ENCODE assay signal across 8 mouse cellular contexts in the genomic region with DNA sequence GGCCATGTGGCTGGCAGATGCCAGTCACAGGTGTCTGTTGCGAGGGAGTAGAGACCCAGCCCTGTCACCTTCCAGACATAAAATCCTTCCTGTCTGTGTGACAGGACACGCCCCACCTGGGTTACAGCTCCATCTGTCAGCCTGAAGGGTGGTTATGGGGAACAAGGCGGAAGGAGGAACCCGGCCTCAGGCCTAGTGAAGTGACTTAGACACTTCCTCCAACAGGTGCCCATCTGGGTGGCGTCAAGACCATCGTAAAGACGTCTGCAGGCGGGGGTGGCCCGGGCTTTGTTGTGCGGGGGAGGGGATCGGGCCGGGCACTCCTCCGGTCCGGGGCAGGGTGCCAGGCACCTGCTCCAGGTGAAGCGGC. TPM values are rescaled to one million over a fixed set of nuclear protein-coding genes. Genes with fewer than 3 reads are reported as not detected.
DNase-seq lines count a peak whose midpoint lies in the region; ATAC-seq and TF ChIP-seq lines count a peak whose summit lies in the region.

No protein-coding gene starts in this region.

- peaks cover 3% of the 10 kb centered on the region for H3K4me1 ChIP-seq in embryonic facial prominence, embryonic 11.5 days (ENCODE audit: control insufficient read depth, insufficient read depth, low read length)

- H3K9me3 ChIP-seq in embryonic facial prominence, embryonic 11.5 days (replicated peaks; ENCODE audit: control insufficient read depth, low read length) = no peaks in the 10 kb centered on the region

- DNase-seq in gastrocnemius, adult 2 months = peak; percentile 51
- no peak for DNase-seq in gastrocnemius, postnatal 4 days (ENCODE audit: low spot score in 2 of 2)
- peak; percentile 47 for DNase-seq in adrenal gland, adult 8-10 months
- peak; percentile 22 for DNase-seq in embryonic facial prominence, embryonic 11.5 days (ENCODE audit: low spot score)
- peak; percentile 54 to 55 for DNase-seq in heart, postnatal 10 days
- DNase-seq in kidney, postnatal 4 days = peak; percentile 50 to 67
- peak; percentile 65 to 75 for DNase-seq in spleen, postnatal 10 days (ENCODE audit: low spot score in 2 of 2)

- intact Hi-C loops in gastrocnemius, adult 2 months (cut with DNase I) = loop anchor here (5.0 kb wide), 2 partner anchors 36 to 44 kb away; a partner anchor contains a TSS
- intact Hi-C loops in heart, postnatal 10 days (cut with DNase I) = loop anchor here (2.0 kb wide), 1 partner anchor 17 kb away; a partner anchor contains a TSS

- H3K36me3 ChIP-seq in embryonic facial prominence, embryonic 11.5 days (replicated peaks; ENCODE audit: control insufficient read depth, insufficient read depth, low read depth, low read length) = no peaks in the 10 kb centered on the region

- peak overlapping the region; percentile 96 for H3K4me3 ChIP-seq in gastrocnemius, adult 2 months
- H3K4me3 ChIP-seq in embryonic facial prominence, embryonic 11.5 days (ENCODE audit: low read depth, low read length) = peak overlapping the region; percentile 91

- peak overlapping the region; percentile 93 for H3K4me2 ChIP-seq in embryonic facial prominence, embryonic 11.5 days (ENCODE audit: low read depth, low read length)

- H3K27ac ChIP-seq in gastrocnemius, adult 2 months = peak overlapping the region; percentile 96
- H3K27ac ChIP-seq in embryonic facial prominence, embryonic 11.5 days (replicated peaks; ENCODE audit: low read depth, low read length) = no peak overlapping the region

- H3K27me3 ChIP-seq in embryonic facial prominence, embryonic 11.5 days (ENCODE audit: control insufficient read depth, insufficient read depth, low read length) = no peaks in the 10 kb centered on the region

- peak overlapping the region; percentile 91 for H3K9ac ChIP-seq in embryonic facial prominence, embryonic 11.5 days (replicated peaks; ENCODE audit: low read length)

- no peak for ATAC-seq in embryonic facial prominence, embryonic 11.5 days (replicated peaks; ENCODE audit: insufficient number of reproducible peaks, low FRiP score, low TSS enrichment, low read depth)
- peak; percentile 57 for ATAC-seq in megakaryocyte progenitor cell, adult 5-6 weeks (replicated peaks; ENCODE audit: poor library complexity)

- no peak for TF ChIP-seq CTCF in gastrocnemius, adult 2 months (IDR thresholded peaks at IDR 0.05)

- 2% methylated on average over 15 of the region's 15 CpGs for WGBS in embryonic facial prominence, embryonic 11.5 days

RNA-seq across cellular contexts. Expression of a gene that starts 0.7 kb away (rescaled TPM):
- 10 to 100 TPM; 25.8 to 29.9 TPM for total RNA-seq in gastrocnemius, adult 2 months (2021)
- total RNA-seq in gastrocnemius, postnatal 4 days (2021) = 10 to 100 TPM; 56.6 to 60.0 TPM
- 100 to 1,000 TPM; 108 to 141 (median 123) TPM for total RNA-seq in adrenal gland, adult 8-10 months (2022)
- polyA plus RNA-seq in embryonic facial prominence, embryonic 11.5 days (2014; fragmentation: Nextera tagmentation; extraction: Ambion mirVana) = 20.6 and 21.5 TPM in 2 replicates
- 10 to 100 TPM; 58.9 to 66.7 TPM for total RNA-seq in heart, postnatal 10 days (2021)
- total RNA-seq in megakaryocyte progenitor cell, adult 5-6 weeks (2015) = 31.5 and 31.6 TPM in 2 replicates
- total RNA-seq in megakaryocyte progenitor cell, adult 5-6 weeks (2017) = 62.5 and 78.8 TPM in 2 replicates

RNA-seq across cellular contexts. Expression of a gene that starts 16.7 kb away (rescaled TPM):
- 10 to 100 TPM; 11.2 to 13.1 TPM for total RNA-seq in gastrocnemius, adult 2 months (2021)
- 10 to 100 TPM; 26.1 to 27.5 TPM for total RNA-seq in gastrocnemius, postnatal 4 days (2021)
- 10 to 100 TPM; 15.4 to 28.6 (median 20.7) TPM for total RNA-seq in adrenal gland, adult 8-10 months (2022)
- polyA plus RNA-seq in embryonic facial prominence, embryonic 11.5 days (2014; fragmentation: Nextera tagmentation; extraction: Ambion mirVana) = 191 and 195 TPM in 2 replicates
- 10 to 100 TPM; 37.5 to 38.4 TPM for total RNA-seq in heart, postnatal 10 days (2021)
- 119 and 139 TPM in 2 replicates for total RNA-seq in megakaryocyte progenitor cell, adult 5-6 weeks (2015)
- total RNA-seq in megakaryocyte progenitor cell, adult 5-6 weeks (2017) = 121 and 131 TPM in 2 replicates

RNA-seq across cellular contexts. Expression of a gene that starts 31.8 kb away (rescaled TPM):
- under 1 TPM; 0.08 to 0.39 TPM for total RNA-seq in gastrocnemius, adult 2 months (2021)
- total RNA-seq in gastrocnemius, postnatal 4 days (2021) = under 1 TPM; 0.49 to 0.98 TPM
- 1 to 10 TPM in 2 of 4 experiments, under 1 TPM in 2; 0.77 to 1.4 (median 1.1) TPM for total RNA-seq in adrenal gland, adult 8-10 months (2022)
- 0.27 and 1.9 TPM in 2 replicates for polyA plus RNA-seq in embryonic facial prominence, embryonic 11.5 days (2014; fragmentation: Nextera tagmentation; extraction: Ambion mirVana)
- total RNA-seq in heart, postnatal 10 days (2021) = under 1 TPM; 0.20 to 0.53 TPM
- total RNA-seq in megakaryocyte progenitor cell, adult 5-6 weeks (2015) = 0.10 TPM in 1 of 2 replicates, not detected in the other
- total RNA-seq in megakaryocyte progenitor cell, adult 5-6 weeks (2017) = 0.87 and 1.6 TPM in 2 replicates

RNA-seq across cellular contexts. Expression of a gene that starts 42.9 kb away (rescaled TPM):
- 10 to 100 TPM; 16.3 to 27.7 TPM for total RNA-seq in gastrocnemius, adult 2 months (2021)
- total RNA-seq in gastrocnemius, postnatal 4 days (2021) = 10 to 100 TPM; 82.7 to 83.4 TPM
- 10 to 100 TPM; 21.8 to 45.5 (median 35.2) TPM for total RNA-seq in adrenal gland, adult 8-10 months (2022)
- 19.0 and 22.1 TPM in 2 replicates for polyA plus RNA-seq in embryonic facial prominence, embryonic 11.5 days (2014; fragmentation: Nextera tagmentation; extraction: Ambion mirVana)
- 10 to 100 TPM; 66.0 to 68.1 TPM for total RNA-seq in heart, postnatal 10 days (2021)
- 27.1 and 29.1 TPM in 2 replicates for total RNA-seq in megakaryocyte progenitor cell, adult 5-6 weeks (2015)
- 19.8 and 30.2 TPM in 2 replicates for total RNA-seq in megakaryocyte progenitor cell, adult 5-6 weeks (2017)

RNA-seq across cellular contexts. Expression of a gene that starts 45.8 kb away (rescaled TPM):
- 10 to 100 TPM; 17.8 to 20.3 TPM for total RNA-seq in gastrocnemius, adult 2 months (2021)
- 10 to 100 TPM; 42.5 to 51.7 TPM for total RNA-seq in gastrocnemius, postnatal 4 days (2021)
- 10 to 100 TPM; 35.1 to 48.0 (median 40.1) TPM for total RNA-seq in adrenal gland, adult 8-10 months (2022)
- 169 and 177 TPM in 2 replicates for polyA plus RNA-seq in embryonic facial prominence, embryonic 11.5 days (2014; fragmentation: Nextera tagmentation; extraction: Ambion mirVana)
- total RNA-seq in heart, postnatal 10 days (2021) = 10 to 100 TPM; 46.1 to 48.7 TPM
- total RNA-seq in megakaryocyte progenitor cell, adult 5-6 weeks (2015) = 14.7 and 19.0 TPM in 2 replicates
- 14.3 and 17.8 TPM in 2 replicates for total RNA-seq in megakaryocyte progenitor cell, adult 5-6 weeks (2017)

Comparison
In these comparisons a context has a peak if more than half of its experiments do, and no peak if none do; other contexts are left out.
1. DNase-seq: peak in gastrocnemius, adult 2 months (single experiment), adrenal gland, adult 8-10 months (single experiment), embryonic facial prominence, embryonic 11.5 days (single experiment), heart, postnatal 10 days (2 of 2), kidney, postnatal 4 days (2 of 2) and spleen, postnatal 10 days (2 of 2); none in gastrocnemius, postnatal 4 days (0 of 2).